Mouse (Mus musculus): ENCODE data around the gene Kpna2.

Gene Kpna2

DNA sequence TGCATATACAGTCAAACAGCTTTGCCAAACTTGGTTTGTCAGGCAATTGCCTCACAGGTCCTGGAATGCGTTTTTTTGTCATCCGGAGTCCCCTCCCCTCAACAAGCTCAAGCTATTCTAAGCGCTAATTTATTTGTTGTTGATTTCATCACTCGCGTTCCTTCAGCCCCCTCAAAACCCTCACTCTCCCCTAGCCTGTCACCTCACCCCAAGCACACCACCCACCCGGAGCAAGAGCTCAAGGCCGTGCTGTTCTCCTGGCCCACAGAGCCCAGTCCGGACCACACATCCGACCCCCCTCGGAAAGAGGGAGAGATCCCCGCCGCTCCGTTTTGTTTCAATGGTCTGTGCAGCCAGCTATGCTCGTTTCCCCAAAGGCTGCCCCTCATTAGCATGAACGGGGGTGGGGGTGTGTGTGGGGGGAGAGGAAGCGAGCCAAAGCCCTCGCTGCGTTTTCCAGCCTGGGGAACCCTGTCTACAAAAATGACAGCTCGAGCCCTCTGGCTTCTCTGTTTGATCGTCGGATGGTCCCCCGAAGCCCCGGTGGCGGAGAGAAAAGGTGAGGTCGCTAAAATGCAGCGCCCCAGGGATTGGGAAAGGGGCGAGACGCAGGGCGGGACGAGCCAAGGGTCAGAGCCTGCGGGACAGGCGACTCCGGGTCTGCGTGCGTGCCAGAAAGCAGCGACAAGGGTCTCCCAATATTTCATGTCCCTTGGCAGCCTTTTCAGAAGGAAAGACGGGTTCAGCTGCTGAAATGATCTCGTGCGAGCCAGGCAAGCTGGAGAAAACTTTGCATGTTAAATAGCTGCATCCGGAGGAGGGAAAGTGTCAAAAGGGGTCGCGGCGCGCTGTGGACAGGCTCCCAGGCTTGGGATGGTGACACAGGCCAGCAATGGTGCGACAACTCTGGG is 26.3 kb upstream of the Kpna2 start, which contains the start of gene 1810010H24Rik:
Gene 1810010H24Rik, plus strand, starts transcription at position 271 of the 911 bp plus-strand sequence.
- ChIA-PET CTCF (interaction anchor here (0.6 to 3.6 kb wide), 11 partner anchors 11 to 158 kb away, joined by 3 to 34 read pairs (median 4); no protein-coding TSS in a partner anchor), POLR2A (interaction anchor here (0.5 to 7.7 kb wide), 34 partner anchors 11 to 525 kb away, joined by 3 to 111 read pairs (median 5); partner anchors contain the start of genes Kpna2 (in 3 of the 4), Bptf (in 1 of the 4), Cep95 (in 1 of the 4) and Ddx5 (in 1 of the 4))

DNA sequence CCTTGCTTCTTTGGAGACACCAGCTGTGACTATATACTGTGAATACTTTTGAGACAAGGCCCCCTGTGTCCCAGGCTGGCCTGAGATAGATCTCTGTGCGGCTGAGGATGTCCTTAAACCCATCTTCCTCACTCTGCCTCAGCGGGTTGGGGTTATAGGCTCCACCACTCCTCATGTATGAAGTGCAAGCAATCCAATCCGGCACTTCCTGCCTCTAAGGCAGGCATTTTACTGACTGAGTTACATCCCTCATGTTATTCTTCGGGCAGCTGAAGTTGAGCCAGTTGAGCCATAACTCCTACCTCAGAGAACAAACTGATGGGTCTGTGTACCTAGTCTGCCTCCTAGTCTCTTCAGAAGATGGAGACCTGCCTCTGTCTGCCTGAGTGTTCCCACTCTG is 25.1 kb upstream of the Kpna2 start:
- POLR2A ChIA-PET = interaction anchor here in 3 of 4 experiments (1.2 to 7.7 kb wide), 10 partner anchors 10 to 236 kb away, joined by 5 to 111 read pairs (median 12); partner anchors contain the start of genes Kpna2 (in 2 of the 3), Cep95 (in 1 of the 3) and Ddx5 (in 1 of the 3)
- CTCF ChIA-PET = interaction anchor here in 1 of 4 experiments (0.7 to 3.6 kb wide), 2 partner anchors 8 to 10 kb away, joined by 3 to 34 read pairs; no protein-coding TSS in a partner anchor

DNA sequence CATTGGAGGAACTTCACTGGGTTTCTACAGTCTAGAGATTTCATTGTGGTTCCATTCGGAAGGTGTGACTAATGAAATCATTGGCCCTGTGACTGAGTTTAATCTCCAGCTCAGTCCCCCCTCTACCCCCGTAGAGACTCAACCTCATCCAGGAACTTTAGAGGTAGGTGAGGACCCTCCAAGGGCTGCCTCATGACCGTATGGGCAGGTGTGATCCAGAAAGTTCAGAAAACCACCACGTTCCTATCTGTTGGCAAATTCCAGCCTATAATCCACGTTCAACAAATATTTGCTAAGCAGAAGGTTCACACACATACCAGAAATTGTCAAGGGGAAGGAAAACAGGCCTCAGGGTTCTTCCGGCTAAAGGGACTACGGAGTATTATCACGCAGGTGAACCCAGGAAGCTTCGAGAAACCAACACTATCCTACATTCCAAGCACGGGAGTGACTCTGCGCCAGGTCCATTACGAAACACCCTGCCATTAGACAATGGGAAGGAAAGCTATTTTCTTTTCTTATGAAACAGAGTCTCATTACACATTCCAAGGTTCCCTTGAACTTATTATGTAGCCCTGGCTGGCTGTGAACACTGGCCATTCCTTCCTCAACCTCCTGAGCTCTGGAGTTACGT is 22.8 kb upstream of the Kpna2 start:
- ChIA-PET CTCF (interaction anchor here in 1 of 4 experiments (0.6 to 1.9 kb wide), 4 partner anchors 8 to 132 kb away, joined by 3 to 10 read pairs (median 4); no protein-coding TSS in a partner anchor), POLR2A (interaction anchor here in 3 of 4 experiments (0.8 to 2.6 kb wide), 13 partner anchors 10 to 234 kb away, joined by 3 to 16 read pairs (median 5); partner anchors contain the start of gene Kpna2 (in 2 of the 3))

DNA sequence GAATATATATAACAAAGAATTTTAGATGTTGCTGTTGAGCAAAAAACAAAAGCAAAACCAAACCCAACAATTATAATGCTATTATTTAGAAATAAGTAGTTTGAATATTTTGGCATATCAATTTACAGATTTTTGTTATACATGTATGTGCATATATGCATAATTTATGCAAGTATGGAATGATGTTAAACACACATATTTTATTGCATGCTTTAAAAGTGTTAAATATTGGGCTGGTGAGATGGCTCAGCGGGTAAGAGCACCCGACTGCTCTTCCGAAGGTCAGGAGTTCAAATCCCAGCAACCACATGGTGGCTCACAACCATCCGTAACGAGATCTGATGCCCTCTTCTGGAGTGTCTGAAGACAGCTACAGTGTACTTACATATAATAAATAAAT is 20.4 kb upstream of the Kpna2 start:
- CTCF ChIA-PET = interaction anchor here in 3 of 4 experiments (0.7 to 2.8 kb wide), 6 partner anchors 22 to 303 kb away, joined by 3 to 11 read pairs (median 8); no protein-coding TSS in a partner anchor
- POLR2A ChIA-PET = interaction anchor here in 2 of 4 experiments (0.7 to 4.4 kb wide), 9 partner anchors 9 to 113 kb away, joined by 3 to 21 read pairs (median 3); partner anchors contain the start of gene Kpna2 (in 2 of the 2)

DNA sequence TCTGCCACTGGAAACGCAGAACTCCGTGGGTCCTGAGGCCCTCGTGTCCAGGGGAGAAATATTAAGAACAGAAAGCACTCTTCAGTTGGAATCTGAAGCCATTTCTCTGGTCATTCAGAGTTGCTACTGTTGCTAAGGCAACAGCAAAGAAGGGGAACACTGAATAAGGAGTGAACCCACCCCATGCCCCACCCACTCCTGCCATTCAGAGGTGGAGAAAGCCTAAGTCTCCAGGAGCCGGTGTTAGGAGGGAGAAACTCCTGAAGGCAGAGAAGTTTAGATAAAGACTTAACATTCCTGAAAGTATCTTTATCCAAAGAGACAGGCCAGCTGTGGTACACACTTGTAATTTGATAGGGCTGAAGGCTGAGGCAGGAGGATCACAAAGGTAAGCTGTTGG is 20.0 kb upstream of the Kpna2 start:
- ChIA-PET CTCF (interaction anchor here (0.6 to 2.8 kb wide), 16 partner anchors 9 to 303 kb away, joined by 3 to 15 read pairs (median 4); partner anchors contain the start of gene Kpna2 (in 1 of the 4)), POLR2A (interaction anchor here in 3 of 4 experiments (0.7 to 4.4 kb wide), 13 partner anchors 9 to 230 kb away, joined by 3 to 21 read pairs (median 3); partner anchors contain the start of genes Kpna2 (in 3 of the 3), Cep95 (in 1 of the 3) and Ddx5 (in 1 of the 3))

DNA sequence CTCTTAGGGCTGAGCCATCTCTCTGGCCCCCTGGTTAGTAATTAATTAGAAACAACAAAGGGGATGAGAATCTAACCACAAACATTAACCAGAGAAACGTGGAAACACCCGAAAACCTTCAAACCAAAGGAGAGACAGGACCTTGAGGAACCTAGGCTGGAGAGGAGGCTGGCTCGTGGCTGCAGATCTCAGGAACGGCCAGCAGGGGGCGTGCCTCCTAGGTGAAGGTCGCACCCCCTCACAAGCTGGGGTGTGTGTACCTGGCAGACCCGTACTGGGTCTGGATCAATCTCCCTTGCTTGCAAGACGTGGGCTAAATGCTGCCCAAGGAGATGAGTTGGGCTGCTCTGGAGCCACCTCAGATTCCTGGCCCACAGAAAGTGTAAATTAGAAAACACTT is 19.3 kb upstream of the Kpna2 start:
- ChIA-PET CTCF (interaction anchor here (0.6 to 2.8 kb wide), 27 partner anchors 8 to 906 kb away, joined by 3 to 15 read pairs (median 3); partner anchors contain the start of genes Kpna2 (in 1 of the 4) and Nol11 (in 1 of the 4)), POLR2A (interaction anchor here in 3 of 4 experiments (0.7 to 4.4 kb wide), 14 partner anchors 9 to 230 kb away, joined by 3 to 21 read pairs (median 4); partner anchors contain the start of genes Kpna2 (in 3 of the 3), Bptf (in 1 of the 3), Cep95 (in 1 of the 3) and Ddx5 (in 1 of the 3))

DNA sequence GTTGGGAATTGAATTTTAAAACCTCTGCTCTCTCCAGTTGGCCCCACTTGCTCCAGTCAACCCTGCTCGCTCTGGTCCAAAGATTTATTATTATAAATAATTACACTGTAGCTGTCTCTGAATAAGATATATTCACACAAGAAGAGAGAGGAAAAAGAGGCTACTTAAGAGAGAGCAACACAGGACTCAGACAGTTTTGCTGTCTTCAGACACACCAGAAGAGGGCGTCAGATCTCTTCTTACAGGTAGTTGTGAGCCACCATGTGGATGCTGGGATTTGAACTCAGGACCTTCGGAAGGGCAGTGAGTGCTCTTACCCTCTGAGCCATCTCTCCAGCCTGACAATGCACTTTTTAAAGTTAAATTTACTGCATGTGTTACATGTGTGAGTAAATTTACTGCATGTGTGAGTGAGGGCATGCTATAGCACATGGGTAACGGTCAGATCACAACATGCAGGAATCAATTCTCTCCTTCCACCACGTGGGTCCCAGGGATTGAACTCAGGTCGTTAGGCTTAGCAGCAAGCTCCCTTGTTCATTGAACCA is 18.1 kb upstream of the Kpna2 start:
- CTCF ChIA-PET = interaction anchor here in 3 of 4 experiments (0.6 to 2.8 kb wide), 14 partner anchors 10 to 360 kb away, joined by 3 to 15 read pairs (median 4); partner anchors contain the start of gene Nol11 (in 1 of the 3)

DNA sequence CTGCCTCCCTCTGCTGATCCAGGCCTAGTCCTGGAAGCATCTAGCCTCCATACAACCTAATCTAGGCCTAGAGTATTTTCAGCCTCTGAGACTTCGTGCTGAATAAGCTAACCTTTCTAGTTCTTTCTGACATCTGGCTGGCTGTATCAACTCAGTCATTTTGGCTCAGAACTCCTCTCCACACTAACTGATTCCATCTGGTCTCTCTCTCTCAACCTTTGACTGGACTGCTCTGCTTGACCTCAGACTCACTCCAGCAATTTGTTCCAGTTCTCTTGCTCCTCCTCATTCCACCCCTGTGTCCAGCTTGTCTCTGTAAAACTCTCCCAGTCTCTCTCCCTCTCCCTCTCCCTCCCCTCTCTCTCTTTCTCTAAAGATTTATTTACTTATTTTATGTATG is 17.6 kb upstream of the Kpna2 start:
- ChIA-PET POLR2A (interaction anchor here in 1 of 4 experiments (1.7 to 4.4 kb wide), 3 partner anchors 10 to 18 kb away, joined by 4 to 21 read pairs (median 11); partner anchors contain the start of gene Kpna2), CTCF (interaction anchor here in 2 of 4 experiments (0.6 to 1.1 kb wide), 2 partner anchors 20 to 30 kb away, joined by 3 to 12 read pairs; no protein-coding TSS in a partner anchor)

More for the DNA sequence above, 18.1 kb upstream of the Kpna2 start:
- POLR2A ChIA-PET = interaction anchor here in 3 of 4 experiments (0.6 to 4.4 kb wide), 10 partner anchors 10 to 141 kb away, joined by 3 to 21 read pairs (median 4); partner anchors contain the start of genes Bptf (in 1 of the 3) and Kpna2 (in 1 of the 3)

DNA sequence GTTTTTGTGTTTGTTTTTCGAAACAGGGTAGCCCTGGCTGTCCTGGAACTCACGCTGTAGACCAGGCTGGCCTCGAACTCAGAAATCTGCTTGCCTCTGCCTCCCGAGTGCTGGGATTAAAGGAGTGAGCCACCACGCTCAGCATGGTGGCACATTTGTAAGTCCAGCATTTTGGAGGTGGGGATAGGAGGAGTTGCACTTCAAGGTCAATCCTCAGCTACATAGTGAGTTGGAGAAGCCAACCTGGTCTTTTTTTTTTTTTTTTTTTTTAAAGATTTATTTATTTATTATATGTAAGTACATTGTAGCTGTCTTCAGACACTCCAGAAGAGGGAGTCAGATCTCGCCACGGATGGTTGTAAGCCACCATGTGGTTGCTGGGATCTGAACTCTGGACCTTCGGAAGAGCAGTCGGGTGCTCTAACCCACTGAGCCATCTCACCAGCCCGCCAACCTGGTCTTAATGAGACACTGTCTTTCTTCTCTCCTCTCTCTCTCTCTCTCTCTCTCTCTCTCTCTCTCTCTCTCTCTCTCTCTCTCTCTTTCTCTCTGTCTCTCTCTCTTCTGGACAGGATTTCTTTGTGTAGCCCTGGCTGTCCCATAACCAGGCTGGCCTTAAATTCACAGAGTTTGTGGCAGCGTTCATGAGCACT is 16.3 kb upstream of the Kpna2 start:
- ChIA-PET CTCF (interaction anchor here (0.6 to 2.5 kb wide), 26 partner anchors 7 to 459 kb away, joined by 3 to 34 read pairs (median 5); partner anchors contain the start of genes 1810010H24Rik (in 1 of the 4), Kpna2 (in 1 of the 4) and Smurf2 (in 1 of the 4)), POLR2A (interaction anchor here (0.6 to 2.8 kb wide), 20 partner anchors 9 to 515 kb away, joined by 3 to 36 read pairs (median 4); partner anchors contain the start of genes Kpna2 (in 3 of the 4), 1810010H24Rik (in 2 of the 4), Cep95 (in 1 of the 4) and Ddx5 (in 1 of the 4))

DNA sequence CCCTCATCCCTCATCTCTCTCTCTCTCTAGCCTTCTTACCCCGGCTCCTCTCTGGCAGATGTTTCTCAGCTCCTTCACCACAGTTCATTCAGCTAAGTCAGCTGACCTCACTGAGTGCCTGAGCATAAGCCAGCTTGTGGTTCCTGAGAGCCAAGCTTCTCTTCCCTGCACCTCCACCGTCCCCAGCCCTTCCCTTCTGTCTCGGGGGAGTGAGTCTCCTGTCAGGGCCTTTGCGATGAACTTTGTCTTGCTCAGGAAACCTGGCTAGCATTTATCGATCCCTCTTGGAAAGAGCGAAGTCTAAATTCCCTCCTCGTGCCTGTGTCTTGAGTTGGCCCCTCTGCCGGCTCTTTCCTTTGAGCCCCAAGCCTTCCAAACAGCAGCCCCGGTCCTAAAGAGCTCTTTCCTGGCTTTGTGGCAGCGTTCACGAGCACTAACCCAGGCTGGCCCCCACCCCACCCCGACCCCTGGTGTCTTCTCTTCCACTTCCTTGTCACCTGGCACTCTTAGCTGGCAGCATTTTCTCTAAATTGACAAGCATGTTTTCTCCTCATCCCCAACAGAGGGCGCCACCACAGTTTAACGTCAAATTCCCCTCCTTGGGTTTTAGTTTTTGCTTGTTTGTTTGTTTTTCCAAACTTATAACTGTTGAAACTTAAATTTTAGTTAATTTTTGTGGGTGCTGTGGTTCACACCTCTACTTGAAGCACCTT is 15.4 kb upstream of the Kpna2 start:
- ChIA-PET POLR2A (interaction anchor here (0.6 to 2.8 kb wide), 36 partner anchors 9 to 533 kb away, joined by 3 to 36 read pairs (median 4); partner anchors contain the start of genes Kpna2 (in 4 of the 4), 1810010H24Rik (in 2 of the 4), Cep95 (in 1 of the 4) and Ddx5 (in 1 of the 4)), CTCF (interaction anchor here (0.6 to 2.5 kb wide), 34 partner anchors 8 to 532 kb away, joined by 3 to 34 read pairs (median 4); partner anchors contain the start of genes 1810010H24Rik (in 2 of the 4), Kpna2 (in 2 of the 4) and Smurf2 (in 1 of the 4))

DNA sequence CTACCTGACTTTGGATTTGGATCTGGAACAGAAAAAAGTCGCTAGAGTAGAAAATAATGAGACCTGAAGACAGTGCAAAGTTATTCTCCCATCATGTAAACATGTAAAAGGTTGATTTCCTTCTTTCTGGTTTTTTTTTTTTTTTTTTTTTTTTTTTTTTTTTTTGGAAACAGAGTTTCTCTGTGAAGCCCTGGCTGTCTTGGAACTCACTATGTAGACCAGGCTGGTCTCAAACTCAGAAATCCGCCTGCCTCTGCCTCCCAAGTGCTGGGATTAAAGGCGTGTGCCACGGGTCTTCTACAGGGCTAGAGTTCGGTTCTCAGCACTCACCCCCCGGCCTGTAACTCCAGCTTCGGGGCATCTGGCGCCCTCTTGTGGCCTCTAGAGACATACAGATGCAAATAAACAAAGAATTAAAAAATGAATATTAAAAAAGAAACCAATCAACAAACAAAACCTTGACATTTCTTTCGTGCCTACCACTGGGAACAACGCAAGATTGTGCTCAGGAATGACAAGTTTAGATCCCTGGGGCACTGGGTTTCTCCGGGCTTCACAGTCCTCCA is 14.8 kb upstream of the Kpna2 start:
- POLR2A ChIA-PET = interaction anchor here (0.6 to 2.8 kb wide), 31 partner anchors 8 to 534 kb away, joined by 3 to 36 read pairs (median 4); partner anchors contain the start of genes Kpna2 (in 4 of the 4), 1810010H24Rik (in 2 of the 4), Cep95 (in 1 of the 4) and Ddx5 (in 1 of the 4)
- CTCF ChIA-PET = interaction anchor here (0.6 to 2.5 kb wide), 22 partner anchors 9 to 145 kb away, joined by 3 to 34 read pairs (median 4); partner anchors contain the start of genes Kpna2 (in 2 of the 4) and 1810010H24Rik (in 1 of the 4)

DNA sequence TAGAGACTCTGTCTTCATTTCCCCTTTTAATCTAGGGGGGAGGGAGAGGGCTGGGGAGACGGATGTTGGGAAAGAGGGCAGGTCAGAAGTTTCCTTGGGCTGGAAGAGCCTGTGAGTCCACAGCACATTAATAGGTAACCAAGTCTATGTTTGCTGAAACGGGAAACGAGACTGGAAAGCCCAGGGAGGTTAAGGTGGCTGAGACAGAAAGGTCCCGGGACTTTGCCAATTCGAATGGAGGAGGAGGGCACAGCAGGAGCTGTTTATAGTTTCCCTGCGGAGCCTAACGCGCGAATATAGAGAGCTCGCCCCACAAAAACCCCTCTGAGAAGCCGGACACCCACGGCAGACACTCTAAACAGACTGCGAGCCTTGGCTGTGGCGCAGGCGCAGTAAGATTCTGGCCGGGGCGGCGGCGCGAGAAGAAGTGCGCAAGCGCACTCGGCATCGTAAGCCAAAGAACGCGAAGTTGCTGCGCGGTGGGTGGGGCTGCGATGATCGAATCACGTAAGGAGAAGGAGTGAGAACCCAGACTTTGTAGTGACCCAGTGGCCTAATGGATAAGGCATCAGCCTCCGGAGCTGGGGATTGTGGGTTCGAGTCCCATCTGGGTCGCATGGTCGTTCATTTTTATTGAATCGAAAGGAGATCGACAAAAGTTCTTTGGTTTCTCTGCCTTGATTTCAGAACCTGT is 13.1 kb upstream of the Kpna2 start:
- POLR2A ChIA-PET = interaction anchor here (0.6 to 2.5 kb wide), 39 partner anchors 10 to 970 kb away, joined by 3 to 54 read pairs (median 4); partner anchors contain the start of genes Kpna2 (in 4 of the 4), 1810010H24Rik (in 2 of the 4), Cep95 (in 2 of the 4) and Ddx5 (in 2 of the 4)

DNA sequence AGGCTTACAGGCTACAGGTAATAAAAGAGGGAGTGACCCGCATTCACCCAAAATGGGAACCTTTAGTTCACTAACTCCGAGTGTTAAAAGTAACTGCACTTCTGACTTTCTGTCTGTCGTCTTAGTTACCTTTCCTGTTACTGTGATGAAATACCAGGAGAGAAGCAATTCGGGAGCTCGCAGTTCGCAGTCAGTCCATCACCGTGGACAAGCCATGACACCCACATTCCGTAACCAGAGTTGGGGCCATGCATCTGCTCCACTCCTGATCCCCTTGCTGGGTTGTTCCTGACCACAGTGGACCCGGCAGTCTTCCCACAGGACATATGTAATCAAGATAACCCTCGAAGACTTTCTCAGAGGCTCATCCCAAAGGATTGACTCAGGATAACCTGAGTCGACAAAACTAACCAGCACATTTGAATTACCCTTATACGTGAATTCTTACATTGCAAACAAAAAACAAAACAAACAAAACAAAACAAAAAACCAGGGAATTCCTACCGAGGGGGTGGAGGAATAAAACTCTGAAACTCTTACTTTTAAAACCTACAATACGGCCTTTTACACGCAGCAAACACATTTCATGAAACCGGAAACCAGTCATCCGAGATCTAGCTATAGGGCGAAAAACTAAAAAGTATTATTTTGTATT is 12.5 kb upstream of the Kpna2 start:
- POLR2A ChIA-PET = interaction anchor here (0.6 to 2.5 kb wide), 33 partner anchors 9 to 652 kb away, joined by 3 to 54 read pairs (median 5); partner anchors contain the start of genes Kpna2 (in 4 of the 4), 1810010H24Rik (in 2 of the 4), Cep95 (in 2 of the 4) and Ddx5 (in 2 of the 4)

More for the DNA sequence above, 13.1 kb upstream of the Kpna2 start:
- CTCF ChIA-PET = interaction anchor here in 1 of 4 experiments (1.0 kb wide), 1 partner anchor 146 kb away, joined by 4 read pairs; no protein-coding TSS in a partner anchor

More for the DNA sequence above, 12.5 kb upstream of the Kpna2 start:
- CTCF ChIA-PET = interaction anchor here in 1 of 4 experiments (0.6 kb wide), 1 partner anchor 492 kb away, joined by 3 read pairs; no protein-coding TSS in a partner anchor
